Mouse (Mus musculus): ENCODE data around the gene Sgms2.
"Not testable (repeated sequence)": the region's sequence is repeated elsewhere in the genome, so short reads cannot be mapped to it uniquely, and the experiment has no call there.

DNA sequence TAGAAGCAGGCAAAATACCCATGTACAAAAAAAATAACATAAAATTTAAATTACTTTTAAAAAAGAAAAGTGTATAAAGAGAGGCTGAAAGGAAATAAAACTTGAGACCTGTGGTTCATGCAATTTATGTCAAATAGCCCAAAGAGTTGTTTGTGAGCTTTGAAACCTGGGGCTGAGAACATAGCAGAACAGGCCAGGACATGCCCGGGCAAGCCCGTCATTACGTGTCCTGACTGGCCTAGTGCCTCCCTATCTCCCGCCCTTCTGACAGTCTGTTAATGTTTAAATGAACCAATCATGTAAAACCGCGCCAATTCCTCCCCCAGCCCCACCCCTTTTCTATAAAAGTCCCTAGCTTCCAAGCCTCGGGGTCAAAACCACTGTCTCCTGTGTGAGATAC, 153.5 kb downstream of the Sgms2 start:
- TF ChIP-seq MAX (IDR thresholded peaks at IDR 0.05; ENCODE audit: low read length); POLR2A (IDR thresholded peaks at IDR 0.05; ENCODE audit: control insufficient read depth in 1 of 2, insufficient read depth in 1 of 2, low read depth in 1 of 2, low read length in 2 of 2, poor library complexity in 1 of 2); EP300 (IDR thresholded peaks at IDR 0.05; ENCODE audit: low read depth in 1 of 2, low read length in 2 of 2); NELFE (IDR thresholded peaks at IDR 0.05; ENCODE audit: low read depth, low read length); ZC3H11A (IDR thresholded peaks at IDR 0.05; ENCODE audit: low read depth, low read length); CTCF (IDR thresholded peaks at IDR 0.05 in 2 of 3, conservative IDR thresholded peaks at IDR 0.05 in 1 of 3; ENCODE audit: control insufficient read depth in 1 of 3, insufficient read depth in 1 of 3, low read depth in 2 of 3, low read length in 3 of 3, poor library complexity in 1 of 3, severe bottlenecking in 1 of 3); ZNF384 (IDR thresholded peaks at IDR 0.05; ENCODE audit: low read depth, low read length); SIN3A (IDR thresholded peaks at IDR 0.05; ENCODE audit: low read length); USF1 (IDR thresholded peaks at IDR 0.05; ENCODE audit: low read depth, low read length); GATA1 (IDR thresholded peaks at IDR 0.05; ENCODE audit: low read depth, low read length); BHLHE40 (IDR thresholded peaks at IDR 0.05; ENCODE audit: borderline replicate concordance, low read depth, low read length); ETS1 (IDR thresholded peaks at IDR 0.05; ENCODE audit: low read depth, low read length): not testable (repeated sequence)
